Mouse (Mus musculus): ENCODE results near the gene E2f2. TPM values are rescaled to one million over a fixed set of nuclear protein-coding genes. Genes with fewer than 3 reads are reported as not detected.

Gene E2f2
- polyA plus RNA-seq, 1 experiment from 2014 or later, result 2.5 TPM

- H3K4me1 ChIP-seq (ENCODE audit: control insufficient read depth in 2 of 2, insufficient read depth in 2 of 2, low read length in 2 of 2), result peaks cover 9 to 10% of the 10 kb centered on the region in 2 experiments
- H3K9me3 ChIP-seq (ENCODE audit: control insufficient read depth, low read length), result no peaks in the 10 kb centered on the region
- no peak for ATAC-seq (ENCODE audit: insufficient number of reproducible peaks, insufficient read depth, low FRiP score, low read depth)
- no peaks in the 10 kb centered on the region for H3K27me3 ChIP-seq (ENCODE audit: control insufficient read depth, insufficient read depth, low read length)
- 91% methylated on average over 4 of the region's 4 CpGs for WGBS
- no peak overlapping the region for H3K4me2 ChIP-seq (ENCODE audit: low read length)
- no peak overlapping the region for H3K27ac ChIP-seq (replicated peaks in 1 of 2; ENCODE audit: control insufficient read depth in 1 of 2, insufficient read depth in 1 of 2, low read depth in 2 of 2, low read length in 2 of 2)
- no peaks in the 10 kb centered on the region for H3K36me3 ChIP-seq (ENCODE audit: control insufficient read depth, insufficient read depth, low read length)
- H3K9ac ChIP-seq (ENCODE audit: low read length), result no peak overlapping the region
- no peak overlapping the region for H3K4me3 ChIP-seq (ENCODE audit: control insufficient read depth in 1 of 2, insufficient read depth in 1 of 2, low read depth in 1 of 2, low read length in 2 of 2)
These were observed 19.4 kb upstream of the E2f2 start for GRCm38 (mm10) chr4:136152821-136153220.

DNA sequence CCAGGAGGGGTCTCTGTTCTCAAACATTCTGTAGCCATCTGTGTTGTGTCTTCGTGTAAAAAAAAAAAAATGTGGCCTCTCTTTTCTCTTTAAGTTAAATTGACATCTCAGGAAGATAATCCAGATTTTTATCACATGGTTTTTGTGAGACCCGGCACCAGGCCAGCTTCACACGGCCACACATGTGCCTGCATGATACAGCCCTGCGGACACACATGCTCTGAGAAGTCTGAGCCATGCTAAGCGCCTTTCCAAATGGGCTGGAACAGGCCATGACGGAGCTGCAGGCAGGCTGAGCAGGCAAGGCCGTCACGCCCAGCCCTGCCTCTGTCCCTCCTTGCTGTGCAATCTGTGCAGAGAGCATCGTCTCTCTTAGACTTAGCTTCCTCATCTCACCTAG is 17.7 kb upstream of the E2f2 start:
- H3K9ac ChIP-seq (ENCODE audit: low read length), result no peak overlapping the region
- H3K36me3 ChIP-seq (ENCODE audit: control insufficient read depth, insufficient read depth, low read length), result no peaks in the 10 kb centered on the region
- no peak overlapping the region for H3K27ac ChIP-seq (replicated peaks in 1 of 2; ENCODE audit: control insufficient read depth in 1 of 2, insufficient read depth in 1 of 2, low read depth in 2 of 2, low read length in 2 of 2)
- no peak overlapping the region for H3K4me3 ChIP-seq (ENCODE audit: control insufficient read depth in 1 of 2, insufficient read depth in 1 of 2, low read depth in 1 of 2, low read length in 2 of 2)
- H3K9me3 ChIP-seq (ENCODE audit: control insufficient read depth, low read length), result no peaks in the 10 kb centered on the region
- no peaks in the 10 kb centered on the region; a peak in 1 of 4 replicates for H3K4me1 ChIP-seq (ENCODE audit: control insufficient read depth in 2 of 2, insufficient read depth in 2 of 2, low read length in 2 of 2)
- ATAC-seq (ENCODE audit: insufficient number of reproducible peaks, insufficient read depth, low FRiP score, low read depth), result no peak
- WGBS, result 57% methylated on average over 9 of the region's 9 CpGs
- no peak overlapping the region for H3K4me2 ChIP-seq (ENCODE audit: low read length)
- H3K27me3 ChIP-seq (ENCODE audit: control insufficient read depth, insufficient read depth, low read length), result no peaks in the 10 kb centered on the region

DNA sequence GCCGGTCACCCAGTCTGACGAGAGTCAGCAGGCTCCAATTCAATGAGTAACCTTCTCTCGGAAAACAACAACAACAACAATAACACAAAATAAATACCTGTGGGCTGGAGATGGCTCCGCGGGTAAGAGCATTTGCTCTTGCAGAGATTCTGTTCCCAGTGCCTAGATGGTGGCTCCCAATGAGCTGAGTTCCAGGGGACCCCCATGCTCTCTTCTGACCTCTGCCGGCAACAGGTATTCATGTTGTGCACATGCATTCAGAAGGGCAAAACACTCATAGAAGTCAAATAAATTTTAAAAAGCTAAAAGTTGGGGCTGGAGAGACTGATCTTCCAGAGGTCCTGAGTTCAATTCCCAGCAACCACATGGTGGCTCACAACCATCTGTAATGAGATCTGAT is 13.7 kb upstream of the E2f2 start:
- H3K27me3 ChIP-seq (ENCODE audit: control insufficient read depth, insufficient read depth, low read length), result no peaks in the 10 kb centered on the region
- no peak overlapping the region for H3K4me2 ChIP-seq (ENCODE audit: low read length)
- H3K36me3 ChIP-seq (ENCODE audit: control insufficient read depth, insufficient read depth, low read length), result no peaks in the 10 kb centered on the region
- H3K4me1 ChIP-seq (ENCODE audit: control insufficient read depth in 2 of 2, insufficient read depth in 2 of 2, low read length in 2 of 2), result peaks cover 0 to 4% of the 10 kb centered on the region in 2 experiments; a peak in 1 of 4 replicates
- WGBS, result 77% methylated on average over 6 of the region's 6 CpGs
- H3K9me3 ChIP-seq (ENCODE audit: control insufficient read depth, low read length), result no peaks in the 10 kb centered on the region
- no peak overlapping the region for H3K9ac ChIP-seq (ENCODE audit: low read length)
- no peak overlapping the region for H3K27ac ChIP-seq (replicated peaks in 1 of 2; ENCODE audit: control insufficient read depth in 1 of 2, insufficient read depth in 1 of 2, low read depth in 2 of 2, low read length in 2 of 2)
- H3K4me3 ChIP-seq (ENCODE audit: control insufficient read depth in 1 of 2, insufficient read depth in 1 of 2, low read depth in 1 of 2, low read length in 2 of 2), result no peak overlapping the region
- ATAC-seq (ENCODE audit: insufficient number of reproducible peaks, insufficient read depth, low FRiP score, low read depth), result no peak

- no peak overlapping the region for H3K4me3 ChIP-seq (ENCODE audit: control insufficient read depth in 1 of 2, insufficient read depth in 1 of 2, low read depth in 1 of 2, low read length in 2 of 2)
- 10% methylated on average over 5 of the region's 5 CpGs for WGBS
- no peak overlapping the region for H3K27ac ChIP-seq (replicated peaks in 1 of 2; ENCODE audit: control insufficient read depth in 1 of 2, insufficient read depth in 1 of 2, low read depth in 2 of 2, low read length in 2 of 2)
These were observed 12.3 kb upstream of the E2f2 start for GRCm38 (mm10) chr4:136159802-136160397.

DNA sequence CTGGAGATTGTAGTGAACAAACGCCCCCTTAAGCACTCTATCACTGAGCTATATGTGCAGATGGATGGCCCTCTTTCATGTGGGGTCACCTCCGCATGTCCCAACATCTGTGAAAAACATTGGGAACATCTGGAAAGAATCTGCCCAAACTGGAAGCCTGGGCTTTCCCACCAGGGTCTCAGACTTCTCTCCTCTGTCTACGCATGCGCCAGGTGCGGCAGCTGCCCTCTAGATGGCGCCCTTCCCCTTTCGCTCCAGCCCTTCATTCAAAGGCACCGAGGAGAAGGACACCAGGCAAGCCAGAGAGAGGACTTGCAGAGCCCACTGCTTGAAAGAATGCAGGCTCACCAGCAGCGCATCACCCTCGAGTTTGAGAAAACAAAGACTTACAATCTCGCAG is 8.7 kb upstream of the E2f2 start:
- under 1% methylated on average over 11 of the region's 11 CpGs for WGBS
- no peak for ATAC-seq (ENCODE audit: insufficient number of reproducible peaks, insufficient read depth, low FRiP score, low read depth)
- no peaks in the 10 kb centered on the region for H3K27me3 ChIP-seq (ENCODE audit: control insufficient read depth, insufficient read depth, low read length)
- no peaks in the 10 kb centered on the region for H3K36me3 ChIP-seq (ENCODE audit: control insufficient read depth, insufficient read depth, low read length)
- no peak overlapping the region for H3K4me3 ChIP-seq (ENCODE audit: control insufficient read depth in 1 of 2, insufficient read depth in 1 of 2, low read depth in 1 of 2, low read length in 2 of 2)
- no peaks in the 10 kb centered on the region for H3K9me3 ChIP-seq (ENCODE audit: control insufficient read depth, low read length)
- H3K27ac ChIP-seq (replicated peaks in 1 of 2; ENCODE audit: control insufficient read depth in 1 of 2, insufficient read depth in 1 of 2, low read depth in 2 of 2, low read length in 2 of 2), result no peak overlapping the region
- peaks cover 0 to 4% of the 10 kb centered on the region in 2 experiments; a peak in 1 of 4 replicates for H3K4me1 ChIP-seq (ENCODE audit: control insufficient read depth in 2 of 2, insufficient read depth in 2 of 2, low read length in 2 of 2)
- H3K9ac ChIP-seq (ENCODE audit: low read length), result no peak overlapping the region
- 0 out of 2 replicates have a peak overlapping the region, but pooled peaks have one; percentile 26 for H3K4me2 ChIP-seq (ENCODE audit: low read length)

More at GRCm38 (mm10) chr4:136159802-136160397, 12.3 kb upstream of the E2f2 start:
- Histone ChIP-seq H3K9me3 (ENCODE audit: control insufficient read depth, low read length) (no peaks in the 10 kb centered on the region), H3K4me2 (ENCODE audit: low read length) (no peak overlapping the region), H3K36me3 (ENCODE audit: control insufficient read depth, insufficient read depth, low read length) (no peaks in the 10 kb centered on the region), H3K9ac (ENCODE audit: low read length) (no peak overlapping the region), H3K27me3 (ENCODE audit: control insufficient read depth, insufficient read depth, low read length) (no peaks in the 10 kb centered on the region), H3K4me1 (ENCODE audit: control insufficient read depth in 2 of 2, insufficient read depth in 2 of 2, low read length in 2 of 2) (peaks cover 0 to 4% of the 10 kb centered on the region in 2 experiments; a peak in 1 of 4 replicates)
- ATAC-seq (ENCODE audit: insufficient number of reproducible peaks, insufficient read depth, low FRiP score, low read depth), result no peak

DNA sequence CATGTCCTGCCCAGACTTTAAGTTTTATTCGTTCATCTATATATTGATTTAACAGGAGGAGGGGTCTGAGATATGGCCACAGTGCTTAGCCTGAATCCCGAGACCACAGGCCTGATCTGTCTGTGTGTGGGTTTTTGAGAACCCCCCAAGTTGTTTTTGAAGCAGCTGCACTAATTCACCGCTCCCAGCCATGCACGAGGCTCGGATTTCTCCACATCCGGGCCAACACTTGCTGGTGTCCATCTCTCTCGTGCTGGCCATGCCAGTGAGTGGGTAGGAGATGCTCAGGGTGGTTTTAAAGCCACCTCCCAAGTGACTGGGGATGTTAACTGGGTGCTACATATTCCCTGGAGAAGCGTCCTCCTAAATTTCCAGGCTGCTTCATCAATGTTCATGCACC is 7.2 kb upstream of the E2f2 start:
- no peak for ATAC-seq (ENCODE audit: insufficient number of reproducible peaks, insufficient read depth, low FRiP score, low read depth)
- Histone ChIP-seq H3K27me3 (ENCODE audit: control insufficient read depth, insufficient read depth, low read length) (no peaks in the 10 kb centered on the region), H3K4me3 (ENCODE audit: control insufficient read depth in 1 of 2, insufficient read depth in 1 of 2, low read depth in 1 of 2, low read length in 2 of 2) (no peak overlapping the region), H3K36me3 (ENCODE audit: control insufficient read depth, insufficient read depth, low read length) (no peaks in the 10 kb centered on the region), H3K4me1 (ENCODE audit: control insufficient read depth in 2 of 2, insufficient read depth in 2 of 2, low read length in 2 of 2) (0 out of 4 replicates have a peak, but pooled peaks cover 0 to under 1% of the 10 kb centered on the region in 2 experiments), H3K27ac (replicated peaks in 1 of 2; ENCODE audit: control insufficient read depth in 1 of 2, insufficient read depth in 1 of 2, low read depth in 2 of 2, low read length in 2 of 2) (no peak overlapping the region), H3K4me2 (ENCODE audit: low read length) (no peak overlapping the region), H3K9me3 (ENCODE audit: control insufficient read depth, low read length) (no peaks in the 10 kb centered on the region), H3K9ac (ENCODE audit: low read length) (no peak overlapping the region)
- WGBS, result 88% methylated on average over 8 of the region's 8 CpGs

- Histone ChIP-seq H3K36me3 (ENCODE audit: control insufficient read depth, insufficient read depth, low read length) (no peaks in the 10 kb centered on the region), H3K4me3 (ENCODE audit: control insufficient read depth in 1 of 2, insufficient read depth in 1 of 2, low read depth in 1 of 2, low read length in 2 of 2) (no peak overlapping the region), H3K9me3 (ENCODE audit: control insufficient read depth, low read length) (no peaks in the 10 kb centered on the region), H3K9ac (ENCODE audit: low read length) (no peak overlapping the region), H3K4me2 (ENCODE audit: low read length) (no peak overlapping the region), H3K27ac (replicated peaks in 1 of 2; ENCODE audit: control insufficient read depth in 1 of 2, insufficient read depth in 1 of 2, low read depth in 2 of 2, low read length in 2 of 2) (no peak overlapping the region), H3K27me3 (ENCODE audit: control insufficient read depth, insufficient read depth, low read length) (no peaks in the 10 kb centered on the region), H3K4me1 (ENCODE audit: control insufficient read depth in 2 of 2, insufficient read depth in 2 of 2, low read length in 2 of 2) (peaks cover 2 to 4% of the 10 kb centered on the region in 2 experiments; a peak in 2 of 4 replicates)
- no peak for ATAC-seq (ENCODE audit: insufficient number of reproducible peaks, insufficient read depth, low FRiP score, low read depth)
- 67% methylated on average over 3 of the region's 3 CpGs for WGBS
These were observed 4.5 kb upstream of the E2f2 start for GRCm38 (mm10) chr4:136167701-136168100.

GRCm38 (mm10) chr4:136170401-136170800 is 1.8 kb upstream of the E2f2 start:
- peaks cover 12 to 20% of the 10 kb centered on the region in 2 experiments; a peak in 3 of 4 replicates for H3K4me1 ChIP-seq (ENCODE audit: control insufficient read depth in 2 of 2, insufficient read depth in 2 of 2, low read length in 2 of 2)
- H3K27me3 ChIP-seq (ENCODE audit: control insufficient read depth, insufficient read depth, low read length), result no peaks in the 10 kb centered on the region
- 82% methylated on average over 4 of the region's 4 CpGs for WGBS
- H3K9me3 ChIP-seq (ENCODE audit: control insufficient read depth, low read length), result no peaks in the 10 kb centered on the region
- H3K36me3 ChIP-seq (ENCODE audit: control insufficient read depth, insufficient read depth, low read length), result no peaks in the 10 kb centered on the region
- no peak for ATAC-seq (ENCODE audit: insufficient number of reproducible peaks, insufficient read depth, low FRiP score, low read depth)
- no peak overlapping the region for H3K4me3 ChIP-seq (ENCODE audit: control insufficient read depth in 1 of 2, insufficient read depth in 1 of 2, low read depth in 1 of 2, low read length in 2 of 2)
- no peak overlapping the region for H3K4me2 ChIP-seq (ENCODE audit: low read length)
- no peak overlapping the region for H3K27ac ChIP-seq (replicated peaks in 1 of 2; ENCODE audit: control insufficient read depth in 1 of 2, insufficient read depth in 1 of 2, low read depth in 2 of 2, low read length in 2 of 2)
- no peak overlapping the region for H3K9ac ChIP-seq (ENCODE audit: low read length)
